Mouse (Mus musculus): ENCODE measurements around the gene Itpk1. TPM values are rescaled to one million over a fixed set of nuclear protein-coding genes. Genes with fewer than 3 reads are reported as not detected.
"Not testable (repeated sequence)": the region's sequence is repeated elsewhere in the genome, so short reads cannot be mapped to it uniquely, and the experiment has no call there.

The Itpk1 gene
- total RNA-seq, 1 experiment from 2014 or later: 47.7 TPM

DNA sequence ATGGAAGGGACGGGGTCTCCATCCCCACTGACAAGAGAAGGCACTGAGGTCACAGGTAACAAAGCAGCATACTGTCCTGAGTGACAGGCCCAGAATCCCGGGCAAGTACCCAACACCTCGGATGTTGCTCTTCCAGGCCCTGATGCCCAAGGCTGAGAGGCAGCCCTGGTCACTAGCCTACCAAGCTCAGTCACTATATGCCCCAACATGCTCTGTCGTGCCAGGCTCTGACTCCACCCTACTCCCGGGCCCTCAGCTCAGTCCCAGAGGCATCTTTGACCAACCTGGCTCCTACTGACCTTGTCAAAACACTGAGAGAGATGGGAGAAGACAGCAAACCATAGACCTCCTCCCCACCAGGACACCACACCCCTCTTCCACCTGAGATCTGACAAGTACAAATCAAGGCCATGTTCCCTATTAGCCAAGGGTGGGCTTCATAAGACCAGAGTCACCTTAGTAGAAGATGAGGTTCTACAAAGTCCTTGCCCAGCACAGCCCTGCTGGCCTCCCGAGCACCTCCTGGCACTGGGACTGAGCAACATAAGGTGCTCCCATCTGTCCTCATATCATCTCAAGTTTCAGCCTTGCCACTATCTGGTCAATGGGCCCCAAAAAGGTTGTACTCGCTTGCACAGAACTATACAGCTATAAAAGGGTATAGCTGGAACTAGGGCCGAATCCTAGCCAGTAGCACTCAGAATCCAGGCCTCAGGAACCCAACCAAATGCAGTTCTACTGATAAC is 43.7 kb downstream of the Itpk1 start:
- no peak for DNase-seq

DNA sequence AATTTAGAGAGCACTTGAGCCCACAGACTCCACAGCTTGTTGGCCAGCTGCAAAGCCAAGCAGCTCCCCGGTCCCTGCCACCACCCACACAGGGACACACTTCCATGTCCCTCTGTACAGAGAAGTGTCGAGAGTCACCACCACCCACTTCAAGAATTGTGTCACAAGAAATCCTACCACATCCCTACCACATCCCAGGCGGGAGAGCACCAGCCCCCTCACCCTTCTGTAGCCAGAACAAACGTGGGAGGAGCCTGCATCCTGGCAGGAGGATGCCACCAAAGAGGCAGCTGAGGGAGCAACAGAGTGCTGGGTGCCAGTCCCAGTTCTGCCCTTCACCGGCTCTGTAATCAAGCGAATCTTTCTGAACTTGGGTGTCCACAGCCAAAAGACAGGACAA is 51.7 kb downstream of the Itpk1 start:
- DNase-seq: no peak

DNA sequence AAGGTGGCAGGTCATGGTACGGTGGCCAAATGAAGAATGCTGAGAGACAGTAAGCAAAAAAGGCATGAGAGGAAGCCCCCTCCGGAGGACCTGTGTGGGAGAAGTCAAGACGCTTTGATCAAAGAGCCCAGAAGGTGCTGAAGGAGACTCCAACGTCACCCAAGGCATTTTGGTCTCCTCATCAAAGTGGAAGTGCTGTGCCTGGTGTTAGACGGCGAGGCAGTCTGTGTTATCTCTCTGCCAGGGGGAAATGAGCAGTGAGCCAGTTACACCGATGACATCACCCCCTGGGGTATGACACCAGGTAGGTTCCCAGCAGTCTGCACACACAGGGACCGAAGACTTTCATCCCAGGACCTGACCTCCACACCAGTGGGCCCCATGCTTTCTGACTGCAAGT is 52.3 kb downstream of the Itpk1 start:
- DNase-seq: no peak

DNA sequence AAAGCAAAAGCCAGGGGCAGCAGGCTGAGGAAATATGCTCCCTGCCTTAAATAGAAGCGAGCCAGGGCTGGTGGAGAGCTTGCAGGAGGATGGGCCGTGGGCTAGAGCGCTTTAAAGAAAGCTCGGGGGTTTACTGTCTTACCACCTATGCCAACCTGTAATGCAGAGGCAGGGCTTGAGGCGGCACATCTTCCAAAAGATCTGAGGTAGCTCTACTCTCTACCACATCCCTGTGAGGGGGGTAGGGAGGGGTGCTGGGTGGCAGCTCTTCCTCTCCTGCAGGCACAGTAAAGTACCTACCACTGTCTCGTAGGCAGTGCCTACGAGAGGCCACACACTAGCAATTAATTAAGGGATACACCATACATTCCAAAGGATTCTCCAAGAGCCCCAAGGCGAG is 52.9 kb downstream of the Itpk1 start:
- no peak for DNase-seq

DNA sequence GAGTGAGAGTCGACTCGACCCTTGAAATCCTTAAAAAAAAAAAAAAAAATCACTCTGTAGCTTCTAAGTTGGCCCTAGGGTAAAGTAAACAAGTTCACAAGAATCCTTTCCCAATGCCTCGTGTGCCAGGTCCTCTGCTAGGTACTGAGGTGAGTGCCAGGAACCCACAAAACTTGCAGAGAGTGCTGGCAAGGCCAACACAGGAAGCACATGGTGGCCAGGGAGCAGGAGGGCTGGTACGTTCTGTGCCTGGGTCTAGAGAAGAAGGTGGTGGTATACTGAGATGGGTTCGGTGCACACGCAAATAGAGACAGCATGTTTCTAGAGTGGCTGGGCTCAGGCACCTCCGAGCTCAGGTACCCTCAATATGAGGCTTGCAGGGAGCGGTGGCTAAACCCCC is 53.3 kb downstream of the Itpk1 start:
- DNase-seq: no peak

DNA sequence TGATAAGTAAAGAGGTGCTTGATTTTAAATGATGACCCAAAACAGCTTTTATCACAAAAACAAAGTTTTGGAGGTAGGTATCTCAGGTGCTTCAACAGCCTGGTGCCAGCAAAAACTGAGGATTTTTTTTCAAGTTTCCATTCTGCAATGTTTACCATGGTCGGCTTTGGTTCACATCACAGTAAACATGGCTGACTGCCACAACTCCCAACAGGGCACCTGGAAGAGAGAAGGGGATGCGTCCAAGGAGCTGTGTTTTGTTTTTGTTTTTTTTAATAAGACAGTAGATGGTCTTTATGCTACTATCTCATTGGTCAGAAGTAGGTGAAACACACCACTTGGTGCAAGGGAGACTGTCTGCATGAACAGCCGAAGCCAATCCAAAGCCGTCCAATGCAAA is 54.1 kb downstream of the Itpk1 start:
- no peak for DNase-seq

DNA sequence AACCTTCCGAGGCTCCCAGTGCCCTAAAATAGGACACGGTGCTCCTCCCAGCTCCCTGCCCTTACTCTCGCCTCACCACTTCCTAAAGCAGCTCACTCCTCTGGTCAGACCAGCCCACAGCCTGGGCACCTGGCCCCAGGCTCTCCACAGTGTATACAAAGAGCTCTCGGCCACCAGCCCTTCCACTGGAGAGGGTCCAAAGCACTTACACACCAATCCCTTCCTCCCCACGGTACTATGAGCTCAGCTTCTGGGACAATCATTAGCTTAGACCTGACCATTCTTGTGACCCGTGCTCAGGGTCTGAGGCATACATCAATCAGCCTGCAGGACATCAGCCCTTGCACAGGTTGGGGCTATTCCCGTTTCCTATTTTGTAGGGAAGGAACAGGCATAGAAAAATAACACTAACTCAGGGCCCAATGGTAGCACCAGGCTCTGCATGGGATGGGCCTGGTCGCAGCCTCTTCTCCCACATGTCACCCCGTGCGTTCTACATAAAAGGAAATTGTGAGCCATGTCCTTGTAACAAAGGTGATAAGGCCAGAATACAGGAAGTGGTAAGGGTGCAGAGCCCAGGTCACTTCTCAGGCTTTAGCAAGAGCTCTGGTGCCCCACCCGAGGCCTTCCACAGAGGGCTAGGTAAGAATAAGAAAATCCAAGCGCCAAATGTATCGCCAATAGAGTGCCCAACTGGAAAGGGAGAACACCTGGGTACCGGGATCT is 56.7 kb downstream of the Itpk1 start:
- DNase-seq: no peak

DNA sequence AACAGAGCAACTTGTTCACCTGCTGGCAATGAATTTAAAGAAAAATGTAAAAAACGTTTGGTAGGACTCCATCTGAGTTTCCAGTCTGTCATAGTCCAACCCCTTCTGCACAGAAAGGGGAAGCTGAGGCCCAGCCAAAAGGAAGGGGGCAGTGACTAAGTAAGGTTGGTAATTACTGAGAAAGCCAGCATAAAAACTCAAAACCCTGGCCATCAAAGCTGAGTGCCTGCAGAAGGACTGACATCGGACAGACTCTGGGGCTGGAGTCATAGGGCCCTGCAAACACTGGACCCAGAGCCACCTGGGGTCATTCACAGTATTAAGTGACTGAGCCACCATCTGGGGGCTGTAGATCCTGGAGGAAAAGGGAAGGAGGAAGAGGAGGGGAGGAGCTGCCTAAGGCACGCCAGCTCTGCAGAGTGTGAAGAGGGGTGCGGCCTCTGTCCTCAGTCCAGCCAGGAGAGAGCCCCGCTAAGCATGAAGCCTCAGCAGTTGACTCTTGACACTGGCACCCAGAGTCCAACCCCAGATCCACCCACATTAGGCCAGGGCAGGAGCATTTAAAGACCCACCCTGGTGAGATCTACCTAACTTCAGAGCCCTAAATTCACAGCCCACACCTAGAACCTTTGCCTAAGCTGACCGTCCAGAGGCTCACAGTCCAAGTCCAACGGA is 58.0 kb downstream of the Itpk1 start:
- no peak for DNase-seq

DNA sequence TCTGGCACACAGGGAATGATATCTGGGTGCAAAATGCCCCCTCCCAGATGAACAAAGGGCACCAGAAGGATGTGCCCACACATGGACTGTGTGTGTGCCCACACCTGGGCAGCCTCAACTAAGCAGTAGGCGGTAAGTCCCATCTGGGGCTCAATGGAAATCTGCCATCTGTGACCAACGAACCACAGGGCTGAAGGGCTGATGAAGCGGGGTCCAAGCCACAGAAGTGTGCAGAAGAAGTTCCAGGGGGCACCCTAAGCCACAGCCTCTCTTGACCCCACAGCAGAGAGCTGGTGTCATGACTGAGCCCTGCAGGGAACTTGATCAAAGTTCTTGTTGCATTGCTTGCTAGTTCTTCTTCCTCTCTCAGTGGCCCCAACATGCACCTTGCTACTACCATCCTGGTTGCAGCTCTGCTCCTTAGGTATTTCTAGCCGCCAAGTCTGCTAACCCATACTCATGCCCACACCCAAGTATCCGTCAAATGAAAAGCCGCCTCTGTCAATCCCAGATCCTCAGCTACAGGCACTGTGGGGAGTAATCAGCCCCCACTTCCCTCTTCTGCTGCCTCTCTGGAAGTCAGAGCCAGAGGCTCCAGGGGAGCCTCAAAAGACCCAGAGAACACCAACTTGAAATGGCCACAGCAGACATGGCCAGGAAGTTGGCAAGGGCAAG is 58.7 kb downstream of the Itpk1 start:
- no peak for DNase-seq

DNA sequence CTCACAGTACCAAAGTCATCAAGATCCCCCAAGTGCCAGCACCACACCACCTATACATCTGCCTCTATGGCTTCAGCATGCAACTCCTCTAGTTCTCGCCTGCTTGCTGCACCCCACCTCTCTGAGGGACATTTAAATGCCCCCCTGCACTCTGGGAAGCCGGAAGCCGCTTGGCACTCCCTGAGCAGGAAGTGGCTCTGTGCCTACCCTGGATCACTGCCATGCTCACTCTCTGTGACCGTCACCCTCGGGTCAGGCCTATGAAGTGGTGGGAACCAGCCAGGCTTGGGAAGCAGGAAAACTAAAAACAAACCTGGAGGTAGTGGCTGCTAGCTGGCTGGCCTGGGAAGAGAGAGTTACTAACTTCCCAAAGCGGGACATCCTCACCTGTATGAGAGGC is 61.4 kb downstream of the Itpk1 start:
- DNase-seq: no peak

DNA sequence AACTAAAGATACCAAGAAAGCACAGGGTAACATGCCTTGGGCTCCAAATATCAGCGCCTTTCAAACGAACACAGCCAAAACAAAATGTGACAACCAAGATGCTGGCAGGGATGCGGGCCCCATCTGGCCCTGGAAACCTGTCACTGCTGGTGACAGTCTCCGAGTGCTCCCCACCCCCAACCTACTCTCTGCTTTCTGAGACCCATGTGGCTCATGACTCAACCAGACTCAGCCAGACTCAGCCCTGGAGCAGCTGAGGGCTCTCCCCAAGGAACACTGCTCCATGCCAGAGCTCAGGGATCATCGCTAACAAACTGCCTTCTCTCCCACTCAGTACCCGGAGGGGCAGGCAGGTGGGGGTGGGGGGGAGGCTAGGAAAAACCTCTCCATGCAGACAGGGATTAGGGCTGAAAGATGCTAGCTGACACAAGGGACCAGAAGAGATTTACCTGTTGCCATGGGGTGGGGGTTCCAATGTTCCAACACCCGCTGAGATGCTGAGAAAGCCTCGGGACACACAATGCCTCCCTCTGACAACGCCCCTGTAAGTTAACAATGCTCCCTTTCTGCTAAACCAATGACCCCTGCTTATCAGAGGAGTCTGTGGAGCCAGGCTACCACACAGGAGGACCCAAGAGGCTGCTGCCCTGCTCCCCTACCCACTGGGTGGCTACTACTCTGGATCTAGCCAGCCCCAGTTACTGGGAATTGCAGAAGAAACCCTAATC is 64.1 kb downstream of the Itpk1 start:
- peak; percentile 39 for DNase-seq

DNA sequence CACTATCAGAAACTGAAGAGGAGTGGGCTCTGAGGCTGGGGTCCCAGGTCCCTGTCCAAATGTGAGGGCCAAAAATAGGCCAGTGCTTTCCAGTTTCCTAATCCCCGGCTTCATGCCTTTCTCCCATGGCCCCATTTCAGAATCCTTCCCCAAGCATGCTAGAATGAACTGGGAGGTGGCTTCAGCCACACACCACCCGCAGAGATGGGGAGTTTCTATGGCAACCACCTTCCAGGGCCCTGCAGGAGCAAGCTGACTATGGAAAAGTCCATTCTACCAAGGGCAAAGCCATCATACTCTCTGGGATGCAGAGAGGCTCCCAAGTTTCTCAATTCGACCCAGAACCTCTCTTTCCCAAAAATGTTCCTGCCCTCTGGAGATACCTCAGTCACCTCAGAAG is 65.9 kb downstream of the Itpk1 start:
- no peak for DNase-seq

DNA sequence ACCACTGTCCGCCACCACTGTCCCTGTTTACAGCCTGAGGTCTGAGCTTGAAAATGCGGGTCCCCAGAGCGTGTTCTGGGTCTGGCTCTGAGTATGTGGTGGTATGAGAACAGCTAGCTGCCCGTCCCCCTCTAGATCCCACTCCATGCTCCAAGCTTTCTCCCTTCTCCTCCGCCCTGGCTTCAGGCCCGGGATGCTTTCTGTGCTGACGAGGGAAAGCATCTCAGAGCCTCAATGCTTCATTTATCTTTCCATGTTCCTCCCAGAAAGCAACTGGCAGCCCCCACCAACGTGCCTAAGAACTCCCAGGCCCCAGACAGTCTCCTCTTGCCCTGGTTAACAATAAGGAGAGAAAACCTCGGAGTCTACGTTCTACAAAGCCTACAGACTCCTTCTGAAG is 67.5 kb downstream of the Itpk1 start:
- no peak for DNase-seq

DNA sequence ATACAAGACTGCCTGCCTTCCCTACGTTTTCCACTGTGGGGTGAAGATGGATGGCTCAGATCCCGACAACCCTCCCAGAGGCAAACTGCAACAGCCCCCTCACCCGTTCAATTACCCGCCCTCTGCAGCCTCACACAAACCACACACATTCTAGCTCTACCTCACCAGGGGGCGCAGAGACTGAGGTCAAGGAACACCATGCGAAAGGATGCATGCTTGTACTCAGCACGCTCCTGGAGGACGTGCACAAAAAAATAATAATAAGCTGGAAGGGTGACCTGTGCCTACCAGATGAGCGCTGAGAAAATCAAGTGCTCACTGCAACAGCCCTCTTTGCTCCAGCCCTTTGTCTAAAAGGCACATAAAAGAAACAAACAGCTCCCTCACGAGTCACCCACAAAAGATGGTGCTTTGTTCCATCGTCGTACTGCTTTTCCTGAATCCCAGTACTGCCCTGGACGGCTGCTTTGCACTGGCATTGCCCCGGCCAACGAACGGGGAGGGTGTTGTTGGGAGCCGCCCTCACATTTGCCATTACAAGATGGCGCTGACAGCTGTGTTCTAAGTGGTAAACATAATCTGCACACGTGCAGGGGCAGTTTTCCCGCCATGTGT is 70.2 kb downstream of the Itpk1 start:
- no peak for DNase-seq

DNA sequence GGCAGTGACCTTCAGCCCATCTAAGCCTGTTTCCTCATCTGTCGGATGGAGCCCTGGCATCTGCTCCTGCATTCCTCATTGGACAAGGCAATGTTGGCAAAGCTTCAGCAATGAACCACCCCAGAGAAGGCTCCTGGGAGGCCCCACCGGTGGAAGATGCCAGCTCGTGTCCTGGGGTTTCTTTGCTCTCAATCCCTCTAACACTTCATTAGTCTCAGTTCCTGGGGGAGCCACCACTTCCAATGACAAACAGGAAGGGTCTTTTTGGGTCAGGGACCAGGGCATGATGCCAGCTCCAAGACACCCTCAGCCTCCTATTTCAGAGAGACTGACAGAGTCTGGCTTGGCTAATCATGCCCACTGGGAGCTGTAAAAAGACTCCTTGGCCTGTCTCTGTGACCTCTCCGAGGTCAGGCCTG is 71.6 kb downstream of the Itpk1 start:
- peak; percentile 52 for DNase-seq

DNA sequence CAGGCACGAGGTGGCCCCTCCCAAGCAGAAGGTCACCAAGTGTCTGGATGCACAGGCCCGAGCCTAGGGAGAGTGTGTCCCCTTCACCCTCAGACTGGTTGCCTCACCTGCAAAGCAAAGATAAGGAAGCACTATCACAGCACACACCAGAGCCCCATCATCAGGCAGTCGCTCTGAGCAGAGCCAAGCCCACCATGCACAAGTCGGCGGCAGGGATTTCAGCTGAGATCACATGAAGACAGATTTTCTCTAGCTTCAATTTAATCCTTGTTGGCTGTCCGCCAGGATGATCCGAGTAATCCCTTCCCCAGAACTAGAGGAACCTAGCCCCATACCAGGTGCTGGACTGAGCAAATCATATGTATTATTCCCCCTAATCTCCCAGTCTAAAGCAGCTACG is 73.0 kb downstream of the Itpk1 start:
- DNase-seq: no peak

DNA sequence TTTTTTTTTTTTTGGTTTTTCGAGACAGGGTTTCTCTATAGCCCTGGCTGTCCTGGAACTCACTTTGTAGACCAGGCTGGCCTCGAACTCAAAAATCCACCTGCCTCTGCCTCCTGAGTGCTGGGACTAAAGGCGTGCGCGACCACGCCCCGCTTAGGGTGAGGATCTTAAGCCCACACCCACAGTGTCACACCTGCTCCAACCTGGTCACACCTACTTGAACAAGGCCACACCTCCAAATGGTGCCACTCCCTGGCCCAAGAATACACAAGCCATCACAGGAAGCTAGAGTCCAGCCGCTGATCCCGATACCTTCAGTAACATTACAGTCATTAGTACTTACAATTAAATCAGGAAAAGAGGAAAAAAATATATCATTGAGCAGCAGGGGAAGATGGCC is 74.3 kb downstream of the Itpk1 start:
- not testable (repeated sequence) for DNase-seq

DNA sequence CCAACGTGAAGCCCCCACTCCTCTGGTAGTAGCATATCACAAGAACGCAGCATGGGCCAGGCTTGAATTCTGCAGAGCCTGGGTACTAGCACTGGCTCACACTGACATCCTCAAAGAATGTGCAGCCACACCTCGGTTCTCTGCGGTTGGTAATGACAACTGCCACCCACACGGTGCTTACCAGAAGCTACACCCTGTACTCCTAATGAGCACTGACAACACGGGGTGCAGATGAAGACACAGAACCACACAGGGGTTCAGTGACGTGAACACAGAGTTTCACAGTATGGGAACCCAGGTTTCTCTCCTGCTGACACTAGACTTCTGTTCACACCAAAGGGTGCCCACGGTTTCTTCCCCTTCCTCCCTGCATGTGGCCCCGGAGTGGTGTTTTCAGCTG is 76.5 kb downstream of the Itpk1 start:
- DNase-seq: no peak

DNA sequence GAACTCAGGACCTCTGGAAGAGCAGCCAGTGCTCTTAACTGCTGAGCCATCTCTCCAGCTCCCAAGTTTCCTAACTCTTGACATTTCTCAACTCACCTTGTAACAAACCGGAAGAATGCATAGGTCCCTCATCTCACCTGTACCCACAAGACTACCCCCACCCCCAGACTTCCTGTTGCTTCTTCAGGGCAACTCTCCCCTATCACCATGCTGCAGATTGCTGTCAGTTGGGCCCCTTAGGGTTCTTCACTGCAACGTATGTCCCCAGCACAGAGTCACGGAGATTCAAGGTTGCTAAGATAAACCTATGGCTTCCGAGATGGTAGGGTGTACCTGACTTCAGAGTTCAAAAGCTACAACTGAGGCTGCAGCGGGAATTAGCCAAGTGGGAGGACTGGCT is 77.2 kb downstream of the Itpk1 start:
- DNase-seq: no peak

DNA sequence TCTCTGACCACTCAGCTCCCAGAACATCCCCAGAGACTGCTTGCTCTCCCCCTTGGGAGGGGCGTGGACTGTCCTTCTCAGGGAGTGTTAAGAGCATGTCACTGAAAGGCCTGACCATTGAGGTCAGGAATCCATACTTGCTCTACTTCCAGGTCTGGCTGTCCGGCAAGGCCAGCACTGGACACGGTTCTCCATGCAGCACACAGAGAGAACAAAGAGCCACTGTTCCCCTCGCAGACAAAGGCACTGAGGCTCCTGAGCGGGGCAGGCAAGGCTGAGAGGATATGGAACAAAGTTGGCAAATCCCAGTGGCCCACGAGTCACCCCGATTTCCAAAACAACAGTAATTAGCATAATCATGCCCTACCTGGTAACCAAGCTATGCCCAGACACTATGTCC is 77.9 kb downstream of the Itpk1 start:
- no peak for DNase-seq

DNA sequence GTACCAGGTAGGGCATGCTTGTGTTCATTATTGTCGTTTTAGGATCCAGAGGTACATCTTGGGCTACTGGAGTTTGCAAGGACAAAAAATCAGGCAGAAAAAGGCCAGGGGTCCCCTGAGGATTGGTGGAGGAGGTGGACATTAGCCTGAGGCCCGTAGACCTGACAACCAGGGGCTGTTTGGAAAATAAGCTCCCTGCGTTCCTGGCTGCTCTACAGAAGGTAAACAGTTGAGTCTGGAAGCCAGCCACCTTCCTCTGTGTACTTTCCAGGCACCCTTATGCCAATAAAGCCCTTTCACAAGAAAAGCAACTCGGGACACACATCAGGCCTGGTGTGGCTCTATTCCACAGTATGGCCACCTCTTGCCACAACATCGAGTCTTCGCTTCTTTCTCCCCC is 79.0 kb downstream of the Itpk1 start:
- DNase-seq: no peak

DNA sequence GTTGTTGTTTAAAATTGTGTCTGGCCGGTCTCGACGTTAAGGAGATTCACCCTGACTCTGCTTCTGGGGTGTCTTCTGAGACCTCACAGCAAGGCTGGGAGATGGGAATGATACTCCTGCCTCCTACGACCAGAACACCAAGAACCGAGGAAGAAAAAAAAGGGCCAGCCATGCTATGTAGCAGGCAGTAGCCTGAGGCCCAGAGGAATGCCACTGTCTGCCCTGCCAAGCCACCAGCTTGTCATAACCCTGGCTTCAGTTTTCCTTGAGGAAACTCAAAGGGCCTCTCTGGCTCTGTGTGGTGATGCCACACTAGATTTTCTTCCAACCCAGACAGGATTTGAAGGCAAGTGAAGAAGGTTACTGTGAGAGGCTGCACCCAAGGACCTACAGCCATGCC is 79.6 kb downstream of the Itpk1 start:
- DNase-seq: no peak
